Mouse (Mus musculus) urinary bladder, postnatal 10 days (tissue): ENCODE measurements around the gene Grin2d.
A peak's percentile ranks its signal among the peaks of the same experiment; 100 is the strongest.
"Not testable (repeated sequence)": the region's sequence is repeated elsewhere in the genome, so short reads cannot be mapped to it uniquely, and the experiment has no call there.

ENCODE experiments used
- DNase-seq: peaks from one replicate; pipeline ENCODE4 v3.0.0; 2022; ENCODE audit warnings: low spot score

Gene Grin2d

GRCm38 (mm10) chr7:45878278-45878677 is at the start of gene Grin2d:
TSS of gene Grin2d (minus strand) at chr7:45878378.
- DNase-seq: not testable (repeated sequence)

- no peak for DNase-seq
Observed at GRCm38 (mm10) chr7:45924429-45924816, 46.2 kb upstream of the Grin2d start.

GRCm38 (mm10) chr7:45923762-45924428 is 45.7 kb upstream of the Grin2d start, which contains the start of gene Ccdc114:
TSS of gene Ccdc114 (plus strand) at chr7:45924072.
- no peak for DNase-seq

- DNase-seq: peak; percentile 83
Observed at GRCm38 (mm10) chr7:45922928-45923761, 45.0 kb upstream of the Grin2d start.

- no peak for DNase-seq
Observed at GRCm38 (mm10) chr7:45921950-45922600, 43.9 kb upstream of the Grin2d start.

- DNase-seq: no peak
Observed at GRCm38 (mm10) chr7:45921242-45921621, 43.1 kb upstream of the Grin2d start, which contains the start of gene Emp3. TSS of gene Emp3 (minus strand) at chr7:45921404.

GRCm38 (mm10) chr7:45920583-45921241 is 42.5 kb upstream of the Grin2d start:
- DNase-seq: no peak

GRCm38 (mm10) chr7:45919761-45920160 is 41.6 kb upstream of the Grin2d start:
- no peak for DNase-seq

GRCm38 (mm10) chr7:45919083-45919671 is 41.0 kb upstream of the Grin2d start:
- no peak for DNase-seq

GRCm38 (mm10) chr7:45917926-45918325 is 39.7 kb upstream of the Grin2d start:
- DNase-seq: no peak

GRCm38 (mm10) chr7:45917004-45917704 is 39.0 kb upstream of the Grin2d start:
- DNase-seq: no peak

- DNase-seq: no peak
Observed at GRCm38 (mm10) chr7:45916056-45917003, 38.2 kb upstream of the Grin2d start.

- DNase-seq: no peak
Observed at GRCm38 (mm10) chr7:45915011-45915410, 36.8 kb upstream of the Grin2d start.

GRCm38 (mm10) chr7:45914067-45914466 is 35.9 kb upstream of the Grin2d start:
- DNase-seq: no peak

- no peak for DNase-seq
Observed at GRCm38 (mm10) chr7:45909145-45909544, 31.0 kb upstream of the Grin2d start.

GRCm38 (mm10) chr7:45908384-45908783 is 30.2 kb upstream of the Grin2d start:
- DNase-seq: no peak

GRCm38 (mm10) chr7:45906622-45907021 is 28.4 kb upstream of the Grin2d start:
- DNase-seq: no peak

- no peak for DNase-seq
Observed at GRCm38 (mm10) chr7:45902481-45903002, 24.4 kb upstream of the Grin2d start.

- DNase-seq: no peak
Observed at GRCm38 (mm10) chr7:45901562-45901961, 23.4 kb upstream of the Grin2d start.

- not testable (repeated sequence) for DNase-seq
Observed at GRCm38 (mm10) chr7:45898125-45898524, 19.9 kb upstream of the Grin2d start.
